Mouse (Mus musculus) c-Kit-negative CD71-positive TER-119-positive erythroid progenitor cells, embryonic 14.5 days (primary cell): Measurements from ENCODE around the gene Gm49392.
"Not testable (repeated sequence)": the region's sequence is repeated elsewhere in the genome, so short reads cannot be mapped to it uniquely, and the experiment has no call there.

Experiments
- DNase-seq: peaks from one replicate; pipeline ENCODE4 v3.0.0-alpha.2; 2013; ENCODE audit warnings: low read depth, low spot score

Gm49392 gene

DNA sequence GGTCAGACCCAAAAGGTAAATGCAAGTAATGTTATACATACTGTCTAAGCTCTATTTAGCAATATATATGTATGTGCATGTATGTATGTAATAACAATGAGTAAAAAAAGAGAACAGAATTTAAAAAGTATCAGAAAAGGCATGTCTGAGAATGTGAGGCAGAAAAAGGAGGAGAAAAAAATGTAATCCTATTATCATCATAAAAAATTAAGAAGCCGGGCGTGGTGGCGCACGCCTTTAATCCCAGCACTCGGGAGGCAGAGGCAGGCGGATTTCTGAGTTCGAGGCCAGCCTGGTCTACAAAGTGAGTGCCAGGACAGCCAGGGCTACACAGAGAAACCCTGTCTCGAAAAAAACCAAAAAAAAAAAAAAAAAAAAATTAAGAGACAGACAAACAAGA is at the start of gene Gm49392:
Gene Gm49392 (minus strand): TSS at position 101 of the 400 bp plus-strand sequence.
- DNase-seq: not testable (repeated sequence)

DNA sequence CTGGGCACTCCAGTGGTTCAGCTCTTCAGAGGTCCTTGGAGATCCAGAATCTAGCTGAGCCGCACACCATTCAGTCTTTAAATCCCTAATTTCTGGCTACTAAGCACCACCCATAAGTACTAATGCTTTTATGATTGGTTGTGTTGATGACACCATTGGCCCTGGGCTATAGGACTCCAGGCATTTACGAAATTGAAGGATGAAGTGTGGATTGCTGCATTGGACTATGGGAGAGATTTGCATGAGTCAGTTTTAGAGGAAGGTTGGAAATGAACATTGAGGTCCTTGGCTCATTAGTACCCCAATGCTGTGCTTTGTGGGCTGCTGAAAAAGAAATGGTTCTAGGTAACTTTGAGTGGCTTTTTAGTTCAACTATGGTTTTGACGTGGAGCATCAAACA is 45.2 kb upstream of the Gm49392 start, which contains the start of gene Tpbpa:
Gene Tpbpa (minus strand): TSS at position 101 of the 400 bp plus-strand sequence.
- DNase-seq: not testable (repeated sequence)

DNA sequence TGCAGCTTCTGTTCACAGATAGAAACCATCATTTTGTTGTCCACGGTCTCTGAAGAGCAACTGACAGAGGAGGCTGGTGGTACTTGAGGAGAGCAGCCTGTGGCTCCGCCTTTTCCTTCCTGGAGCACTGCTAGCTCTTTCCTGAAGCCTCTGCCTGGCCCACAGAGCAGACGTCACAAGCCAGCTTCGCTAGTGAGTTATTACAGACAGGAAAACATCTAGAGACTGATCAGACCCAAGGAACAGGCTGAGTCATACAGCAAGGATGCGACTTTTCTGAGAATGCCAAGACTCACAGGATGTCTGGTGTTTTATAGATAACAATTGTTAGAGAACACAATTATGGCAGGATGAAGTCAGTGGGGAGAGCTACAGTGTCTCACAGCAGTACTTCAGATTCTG is 39.8 kb upstream of the Gm49392 start, which contains the start of the genes Gm49391 and Ctla2a:
Gene Gm49391 (minus strand): TSS at position 72 of the 402 bp plus-strand sequence.
Gene Ctla2a (minus strand): TSS at position 126 of the 402 bp plus-strand sequence.
- no peak for DNase-seq

DNA sequence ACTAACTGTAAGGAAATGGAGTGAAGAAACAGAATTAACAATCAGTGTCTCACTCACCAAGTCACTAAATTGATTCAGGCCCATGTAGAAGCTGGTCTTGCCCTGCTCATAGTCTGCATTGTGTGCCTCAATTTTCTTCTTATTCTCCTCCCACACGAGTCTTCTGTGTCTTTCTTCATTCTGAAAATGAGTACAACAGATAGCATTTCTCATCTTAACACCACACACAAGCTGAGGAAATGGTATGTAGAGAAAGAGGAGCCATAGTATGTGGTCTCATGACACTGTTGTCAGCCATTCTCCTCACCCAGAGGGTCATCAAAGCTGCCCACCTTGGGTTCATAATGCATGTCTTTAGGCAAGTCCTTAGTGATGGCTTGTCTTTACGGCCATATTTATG is 38.8 kb upstream of the Gm49392 start, which contains the start of gene Gm49393:
Gene Gm49393 (minus strand): TSS at position 101 of the 400 bp plus-strand sequence.
- DNase-seq: not testable (repeated sequence)

DNA sequence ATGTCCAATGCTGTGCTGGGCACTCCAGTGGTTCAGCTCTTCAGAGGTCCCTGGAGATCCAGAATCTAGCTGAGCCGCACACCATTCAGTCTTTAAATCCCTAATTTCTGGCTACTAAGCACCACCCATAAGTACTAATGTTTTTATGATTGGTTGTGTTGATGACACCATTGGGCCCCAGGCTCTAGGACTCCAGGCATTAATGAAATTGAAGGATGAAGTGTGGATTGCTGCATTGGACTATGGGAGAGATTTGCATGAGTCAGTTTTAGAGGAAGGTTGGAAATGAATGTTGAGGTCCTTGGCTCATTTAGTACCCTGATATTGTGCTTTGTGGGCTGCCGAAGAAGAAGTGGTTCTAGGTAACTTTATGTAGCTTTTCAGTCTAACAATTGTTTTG is 8.1 kb upstream of the Gm49392 start, which contains the start of gene Tpbpb:
Gene Tpbpb (minus strand): TSS at position 101 of the 400 bp plus-strand sequence.
- not testable (repeated sequence) for DNase-seq

DNA sequence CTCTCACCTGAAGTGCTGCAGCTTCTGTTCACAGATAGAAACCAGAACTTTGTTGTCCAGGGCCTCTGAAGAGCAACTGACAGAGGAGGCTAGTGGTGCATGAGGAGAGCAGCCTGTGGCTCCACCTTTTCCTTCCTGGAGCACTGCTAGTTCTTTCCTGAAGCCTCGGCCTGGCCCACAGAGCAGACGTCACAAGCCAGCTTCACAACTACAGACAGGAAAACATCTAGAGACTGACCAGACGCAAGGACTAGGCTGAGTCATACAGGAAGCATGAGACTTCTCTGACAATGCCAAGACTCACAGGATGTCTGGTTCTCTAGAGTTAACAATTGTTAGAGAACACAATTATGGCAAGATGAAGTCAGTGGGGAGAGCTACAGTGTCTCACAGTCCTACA is 634 bp upstream of the Gm49392 start, which contains the start of gene Ctla2b:
Gene Ctla2b (minus strand): TSS at position 120 of the 400 bp plus-strand sequence.
- DNase-seq: no peak

DNA sequence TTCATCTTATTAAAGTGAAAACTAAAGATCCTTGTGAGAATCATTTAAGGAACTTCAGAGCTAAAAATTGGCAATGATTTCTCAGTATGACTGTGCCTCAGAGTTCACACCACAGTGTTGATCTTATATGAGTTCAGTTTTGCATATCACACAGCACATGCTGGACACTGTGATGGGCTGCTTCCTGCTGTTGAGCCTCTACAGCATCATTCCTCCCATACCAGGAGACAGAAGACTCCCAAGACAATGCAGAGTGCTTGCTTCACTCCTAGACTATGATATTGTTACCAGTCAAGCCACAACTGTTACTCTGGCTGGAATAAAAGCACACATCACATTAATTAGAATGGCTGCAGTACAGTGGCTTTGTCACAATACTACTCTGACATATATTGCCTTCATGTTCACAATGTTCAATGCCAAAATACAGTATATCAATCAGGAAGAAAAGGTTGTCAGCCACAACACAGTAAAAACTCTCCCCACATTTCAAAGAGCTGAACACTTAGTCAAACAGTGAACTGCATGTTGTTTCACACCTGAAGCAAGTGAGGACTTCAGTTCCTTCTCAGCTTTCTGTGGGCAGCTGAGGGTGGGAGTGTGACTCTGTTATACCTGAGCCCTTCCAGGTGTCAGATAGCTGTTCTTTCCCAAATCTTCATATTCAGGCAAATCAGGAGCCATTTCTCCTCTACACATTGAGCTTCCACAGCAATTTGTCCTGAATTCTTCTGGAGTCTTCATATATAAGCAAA is 1.1 kb downstream of the Gm49392 start:
- no peak for DNase-seq

DNA sequence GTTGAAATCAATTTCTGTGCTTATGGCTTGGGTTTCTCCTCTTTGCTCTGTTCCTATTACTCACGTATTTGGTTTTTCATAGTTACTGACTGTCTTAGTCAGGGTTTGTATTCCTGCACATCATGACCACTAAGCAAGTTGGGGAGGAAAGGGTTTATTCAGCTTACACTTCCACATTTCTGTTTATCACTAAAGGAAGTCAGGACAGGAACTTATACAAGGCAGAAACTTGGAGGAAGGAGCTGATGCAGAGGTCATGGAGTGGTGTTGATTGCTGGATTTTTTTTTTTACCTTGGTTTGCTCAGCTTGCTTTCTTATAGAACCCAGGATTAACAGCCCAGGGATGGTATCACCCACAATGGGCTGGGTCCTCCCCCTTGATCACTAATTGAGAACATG is 4.4 kb downstream of the Gm49392 start:
- no peak for DNase-seq

DNA sequence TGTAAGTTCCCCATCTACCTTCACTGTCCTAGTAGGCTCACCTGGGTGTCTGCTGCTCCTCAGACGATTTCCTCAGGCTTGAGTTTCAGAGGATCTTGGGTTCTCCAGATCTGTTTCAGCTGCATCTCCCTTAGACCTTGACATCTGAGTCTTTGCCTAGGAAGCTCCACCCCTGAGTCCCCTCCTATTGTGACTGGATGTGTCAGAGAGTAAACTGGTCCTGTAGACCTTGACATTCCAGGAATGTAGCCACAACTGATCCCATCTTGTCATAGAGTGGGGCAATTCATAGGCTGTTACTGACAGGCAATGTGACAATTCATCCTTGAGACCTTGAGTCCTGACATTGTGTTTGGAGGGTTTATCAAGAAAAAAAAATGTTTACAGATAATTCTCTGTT is 32.4 kb downstream of the Gm49392 start, which contains the start of gene 4930486L24Rik:
Gene 4930486L24Rik (minus strand): TSS at position 195 of the 400 bp plus-strand sequence.
- no peak for DNase-seq

DNA sequence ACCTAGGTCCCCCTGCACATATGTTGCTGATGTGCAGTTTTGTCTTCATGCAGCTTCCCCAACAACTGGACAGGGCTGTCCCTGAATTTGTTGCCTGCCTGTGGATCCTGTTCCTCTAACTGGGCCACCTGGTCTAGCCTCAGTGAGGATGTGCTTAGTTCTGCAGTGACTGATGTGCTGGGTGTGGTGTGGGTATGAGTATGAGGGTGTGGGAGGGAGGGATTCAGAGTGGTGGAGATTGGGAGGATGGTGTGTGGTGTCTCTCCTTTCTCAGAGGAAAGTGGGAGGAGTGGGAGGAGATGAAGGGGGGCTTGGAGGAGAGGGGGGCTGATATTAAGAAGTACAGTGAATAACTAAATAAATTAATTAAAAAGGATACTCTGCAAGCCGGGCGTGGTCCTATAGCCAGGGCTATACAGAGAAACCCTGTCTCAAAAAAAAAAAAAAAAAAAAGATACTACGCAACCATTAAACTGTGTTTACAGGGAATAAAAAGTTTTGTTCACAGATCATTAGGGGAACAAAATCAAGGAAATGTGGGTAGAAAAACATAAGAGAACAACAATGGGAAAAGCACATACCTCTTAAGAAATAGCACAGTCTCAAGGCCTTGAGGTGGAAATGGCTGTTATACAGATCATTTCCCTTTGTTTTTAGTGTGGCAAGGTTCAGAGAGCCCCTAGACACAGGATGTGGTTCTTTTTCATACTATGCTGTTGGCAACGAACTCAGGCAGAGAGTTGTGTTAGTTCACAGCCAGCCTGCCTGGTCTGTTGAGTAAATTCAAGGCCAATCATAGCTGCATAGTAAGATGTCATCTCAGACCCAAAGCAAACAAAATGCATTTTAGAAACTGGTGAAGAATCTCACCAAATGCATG is 48.2 kb downstream of the Gm49392 start:
- no peak for DNase-seq

DNA sequence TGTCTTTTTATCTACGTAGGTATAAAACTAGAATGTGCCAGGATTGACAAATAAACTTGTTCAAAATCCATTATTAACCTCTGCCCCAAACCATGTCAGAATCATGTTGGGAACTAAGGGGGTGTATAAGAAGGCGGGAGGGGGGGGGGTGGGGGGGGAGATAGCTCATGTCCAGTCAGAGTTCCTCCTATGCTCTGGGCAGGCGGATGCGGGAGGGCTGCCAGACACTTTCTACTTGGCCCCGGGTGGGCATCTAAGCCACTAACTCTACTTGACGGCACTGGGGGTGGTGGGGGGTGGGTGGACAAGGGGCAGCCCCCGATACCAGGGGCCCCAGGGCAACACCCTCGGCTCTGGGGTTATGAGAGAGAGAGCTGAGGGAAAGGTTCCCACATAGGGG is 53.5 kb downstream of the Gm49392 start:
- no peak for DNase-seq

DNA sequence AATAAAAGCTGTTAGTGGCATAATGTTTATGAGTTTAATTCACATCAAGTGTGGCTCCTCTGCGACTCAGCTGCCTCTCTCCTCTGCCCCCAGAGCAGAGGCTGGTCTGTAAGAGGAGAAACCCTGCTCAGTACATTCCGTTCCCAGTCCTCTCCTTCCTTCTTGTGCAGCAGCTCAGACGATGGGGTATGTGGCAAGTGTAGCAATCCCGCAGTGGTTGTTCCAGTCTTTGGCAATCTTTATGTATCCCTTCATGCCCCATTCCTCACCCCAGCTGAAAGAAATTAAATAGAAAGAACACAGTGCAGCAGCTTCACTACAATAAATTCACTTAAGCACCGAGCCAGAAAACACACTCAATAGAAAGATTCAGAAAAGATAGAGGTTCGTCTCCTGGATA is 54.0 kb downstream of the Gm49392 start:
- DNase-seq: no peak

DNA sequence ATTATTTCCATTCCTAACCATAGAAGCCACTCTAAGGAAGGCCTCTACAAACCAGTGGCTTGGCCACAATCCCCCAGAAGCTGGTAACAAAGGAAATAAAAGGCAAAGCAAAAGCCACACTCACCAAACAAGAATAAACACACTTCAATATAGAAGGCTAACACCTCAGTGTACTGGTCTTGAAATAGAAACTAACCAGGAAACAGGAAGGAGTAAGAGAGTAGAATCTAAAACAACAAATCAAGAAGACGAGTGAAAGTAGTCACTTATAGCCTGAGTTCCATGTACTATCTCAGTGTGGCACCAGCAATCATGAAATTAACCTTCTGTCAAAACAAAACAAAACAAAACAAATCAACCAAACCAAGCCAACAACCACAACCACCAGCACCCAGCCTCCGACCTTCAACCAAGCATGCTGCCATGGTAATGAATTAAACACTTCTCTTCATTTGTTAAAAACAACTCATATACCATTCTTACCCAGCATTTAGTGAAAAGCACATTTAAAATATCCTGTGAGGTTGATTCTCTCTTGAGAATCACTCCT is 57.3 kb downstream of the Gm49392 start:
- DNase-seq: no peak

DNA sequence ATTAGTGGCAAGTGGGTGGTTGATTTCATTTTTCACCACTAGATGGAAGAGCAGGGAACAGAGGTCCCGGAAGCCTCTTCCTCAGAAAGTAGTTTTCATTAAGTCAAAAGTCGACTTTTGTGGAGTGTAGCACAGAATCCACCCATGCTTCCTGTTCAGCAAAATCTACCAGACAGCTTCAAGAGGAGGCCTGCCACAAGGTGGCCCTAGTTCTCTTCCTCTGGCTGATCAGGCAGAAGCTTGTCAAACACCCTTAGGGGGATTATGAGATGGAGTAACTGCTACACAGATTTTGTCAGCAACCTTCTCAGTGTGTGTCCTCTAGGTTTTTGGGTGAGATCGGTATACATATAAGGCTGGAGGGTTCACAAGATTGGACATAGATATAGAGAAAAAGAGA is 70.6 kb downstream of the Gm49392 start:
- no peak for DNase-seq

DNA sequence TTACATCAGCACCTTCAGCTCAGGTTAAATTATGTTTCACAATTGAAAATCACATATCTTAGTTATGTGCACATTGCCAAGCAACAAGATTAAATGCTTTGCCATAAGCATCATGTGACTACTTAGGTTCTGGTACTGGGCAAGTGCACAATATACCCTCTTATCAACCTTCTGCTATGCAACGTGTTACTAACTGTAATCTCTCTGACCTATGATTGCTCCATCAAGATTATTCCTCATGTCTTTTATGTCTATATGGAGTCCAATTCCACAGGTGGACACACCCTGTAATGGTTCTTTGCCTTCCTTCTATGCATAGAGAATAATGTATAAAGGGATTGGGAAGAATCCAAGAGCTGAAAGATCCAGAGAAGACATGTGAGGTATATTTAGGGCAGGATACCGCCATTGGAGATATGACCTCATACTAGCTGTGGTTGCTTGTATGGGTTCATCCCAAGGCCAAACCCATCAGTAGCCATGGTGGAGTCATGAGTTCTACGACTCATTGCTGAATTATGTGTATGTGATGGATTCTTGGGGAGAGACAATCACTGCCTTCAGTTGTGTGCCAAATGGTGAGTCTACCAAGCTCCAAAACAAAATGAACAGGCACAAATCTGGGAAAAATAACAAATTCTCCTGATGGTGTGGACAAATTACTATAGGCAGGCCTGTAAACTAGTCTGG is 76.1 kb downstream of the Gm49392 start:
- no peak for DNase-seq

DNA sequence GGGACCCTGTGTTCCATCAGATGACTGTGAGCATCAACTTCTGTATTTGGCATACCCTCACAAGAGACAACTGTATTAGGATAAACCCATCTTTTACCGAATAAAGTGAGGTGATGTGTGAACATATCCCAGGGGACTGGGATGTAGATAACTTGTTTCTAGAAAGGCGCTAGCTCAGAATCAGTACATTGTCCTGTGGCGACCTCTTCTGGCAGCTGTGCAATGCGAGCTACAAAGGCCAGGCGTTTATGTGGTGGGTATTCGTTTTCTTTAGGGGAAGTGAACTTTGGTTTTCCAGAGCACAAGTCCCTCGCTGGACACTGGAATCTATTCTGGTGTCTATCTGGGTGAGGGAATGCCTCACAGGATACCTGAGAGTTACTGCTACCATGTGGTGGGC is 77.2 kb downstream of the Gm49392 start:
- no peak for DNase-seq

DNA sequence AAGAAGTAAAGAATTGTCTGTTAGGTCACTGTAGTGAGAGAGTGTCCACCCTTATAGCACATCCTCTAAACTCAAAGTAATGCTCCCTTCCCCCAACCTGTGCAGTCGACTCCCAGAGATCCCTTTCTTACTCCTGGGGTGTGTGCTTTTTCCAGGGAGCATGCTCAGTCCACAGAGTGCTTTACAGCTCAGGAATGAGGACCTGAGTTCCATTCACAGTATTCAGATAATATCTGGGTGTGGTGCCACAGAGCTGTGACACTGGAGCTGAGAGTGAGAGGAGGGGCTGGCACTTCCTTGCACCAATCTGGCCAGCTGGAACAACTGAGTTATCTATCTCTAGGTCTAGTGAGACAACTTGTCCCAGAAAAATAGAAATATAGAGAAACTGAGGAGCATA is 83.0 kb downstream of the Gm49392 start:
- no peak for DNase-seq

DNA sequence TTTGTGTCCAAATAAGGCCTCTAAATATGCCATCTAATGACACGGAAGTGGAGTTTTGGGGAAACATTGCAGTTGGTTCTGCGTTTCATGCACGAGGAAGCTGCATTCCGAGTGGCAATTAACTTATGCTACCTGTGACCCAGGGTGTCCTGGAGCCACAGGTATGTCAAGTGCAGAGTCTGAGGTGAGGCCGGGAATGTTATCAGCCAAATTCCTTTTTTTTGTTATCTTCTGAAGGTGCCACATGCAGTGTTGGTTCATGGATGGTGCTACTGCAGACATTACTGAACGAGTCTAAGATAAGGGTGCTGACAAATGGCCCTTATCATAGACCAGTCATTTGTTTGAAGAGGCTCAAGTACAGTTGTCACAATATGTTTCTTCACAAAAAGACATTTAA is 83.9 kb downstream of the Gm49392 start:
- no peak for DNase-seq

DNA sequence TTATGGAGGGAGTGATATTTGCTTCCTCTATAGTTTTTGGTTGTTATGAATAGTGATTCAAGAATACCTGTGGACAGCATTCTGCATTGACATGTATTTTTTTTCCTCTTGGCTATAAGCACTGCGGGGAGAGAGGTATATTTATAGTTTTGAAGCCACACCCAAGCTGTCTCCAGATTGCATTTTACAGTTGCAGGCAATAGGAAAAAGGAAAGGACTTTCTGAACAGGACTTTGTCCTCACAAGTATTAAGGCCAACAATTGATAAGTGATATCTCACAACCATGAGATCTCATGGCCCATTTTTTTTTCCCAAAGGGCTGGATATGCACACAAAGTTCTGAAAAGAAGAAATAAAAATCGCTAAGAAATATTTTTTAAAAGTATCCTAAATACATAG is 87.0 kb downstream of the Gm49392 start:
- DNase-seq: no peak

DNA sequence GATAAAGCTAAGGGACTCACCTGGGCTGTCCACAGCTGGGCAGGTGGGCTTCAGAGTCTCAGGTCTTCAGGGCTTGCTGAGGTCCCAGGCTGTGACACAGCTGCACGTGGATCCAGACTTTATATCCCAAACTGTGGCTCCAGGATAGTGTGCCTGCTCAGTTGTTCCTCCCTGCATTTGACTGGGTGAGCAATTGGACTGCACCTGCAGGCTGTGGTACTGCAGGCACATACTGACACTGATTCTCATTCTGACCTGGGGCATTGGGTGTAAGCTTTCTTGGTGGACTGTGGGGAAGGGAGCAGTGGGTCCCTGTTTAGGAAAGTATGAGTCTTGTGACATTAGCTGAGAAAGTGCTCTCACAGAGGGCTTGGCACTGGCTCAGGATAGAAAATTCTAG is 93.9 kb downstream of the Gm49392 start, which contains the start of gene Ctsll3:
Gene Ctsll3 (minus strand): TSS at position 101 of the 400 bp plus-strand sequence.
- no peak for DNase-seq
